Mouse (Mus musculus) G1E-ER4 (cell line): Measurements from ENCODE around the gene Btn2a2. TPM values are rescaled to one million over a fixed set of nuclear protein-coding genes. Genes with fewer than 3 reads are reported as not detected.

Source experiments
- GATA1 ChIP-seq: IDR thresholded peaks from one replicate; pipeline ENCODE4 v1.8.0; 2012; ENCODE audit warnings: low read length, inconsistent platforms
- polyA plus RNA-seq: library from polyadenylated mRNA; stranded (reverse); fragments of >175 nt; gene quantifications from 2 replicates; pipeline ENCODE4 v1.2.3, GENCODE M21; 2012

Gene Btn2a2
- polyA plus RNA-seq, 1 experiment = not detected

DNA sequence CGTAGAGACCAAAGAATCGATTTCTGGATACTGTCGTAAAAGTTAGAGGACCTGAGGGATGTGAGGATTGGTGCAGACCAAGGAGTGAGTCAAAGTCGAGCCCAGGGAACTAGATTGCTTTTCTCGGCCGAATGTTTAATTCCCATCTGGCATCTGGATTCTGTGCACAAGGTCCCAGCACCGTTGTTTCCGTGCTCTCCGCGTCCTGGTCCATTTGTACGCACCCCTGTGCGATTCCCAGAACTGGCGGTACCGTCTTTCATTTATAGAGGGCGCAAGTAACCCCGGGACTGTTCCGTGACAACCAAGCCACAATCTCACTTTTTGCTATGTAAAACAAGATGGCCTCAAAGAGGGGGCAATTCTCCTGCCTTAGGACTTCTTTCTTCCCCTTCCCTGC lies 57.9 kb downstream of the Btn2a2 start:
- no peak for TF ChIP-seq GATA1

- no peak for TF ChIP-seq GATA1
Measured at GRCm38 (mm10) chr13:23429771-23430380, 58.8 kb downstream of the Btn2a2 start.

DNA sequence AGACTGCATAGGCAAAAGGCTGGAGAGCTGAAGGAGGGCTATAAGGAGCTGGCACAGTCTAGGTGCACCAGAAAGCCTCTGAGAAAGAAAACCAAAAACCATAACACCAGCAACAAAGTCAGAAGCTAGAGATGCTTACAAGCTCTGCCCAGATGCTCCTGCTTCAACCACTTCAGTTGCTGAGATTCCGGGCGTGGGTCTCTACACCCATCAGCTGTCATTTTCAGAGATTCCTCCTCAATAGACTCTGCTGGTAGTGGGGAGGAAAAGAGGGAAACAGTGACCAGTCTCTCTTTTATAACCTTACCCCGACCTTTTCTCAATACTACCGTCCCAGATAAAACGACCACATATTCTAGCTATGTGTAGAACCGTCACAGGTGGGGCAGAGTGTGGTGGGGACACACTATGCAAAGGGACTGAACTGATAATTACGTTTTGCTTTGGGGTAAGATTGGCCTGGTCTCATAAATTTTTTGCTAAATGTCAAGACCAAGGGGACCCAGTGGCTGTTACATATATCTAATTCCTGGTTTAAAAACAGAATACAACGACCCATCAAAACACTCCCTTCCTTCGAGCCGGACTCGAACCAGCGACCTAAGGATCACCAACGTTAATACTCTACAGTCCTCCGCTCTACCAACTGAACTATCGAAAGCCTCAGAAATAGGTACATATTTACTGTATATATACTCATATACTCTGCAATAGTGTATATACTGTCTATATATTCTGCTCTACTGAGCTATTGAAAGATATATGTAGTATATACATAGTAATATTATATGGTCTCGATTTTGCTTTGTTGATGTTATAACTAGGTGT lies 60.3 kb downstream of the Btn2a2 start:
- no peak for TF ChIP-seq GATA1

Other genes starting within 250 kb of the Btn2a2 start
- not detected in 2 replicates for gene Vmn1r223, start 241.7 kb downstream of the Btn2a2 start, polyA plus RNA-seq
- 0.73 and 0.85 TPM in 2 replicates for gene Zfp322a, start 119.6 kb downstream of the Btn2a2 start, polyA plus RNA-seq
- gene Abt1, start 65.0 kb downstream of the Btn2a2 start, polyA plus RNA-seq = 9.3 and 9.8 TPM in 2 replicates
- gene Btn1a1, start 23.0 kb downstream of the Btn2a2 start, polyA plus RNA-seq = 2.4 and 4.2 TPM in 2 replicates
- gene Hist1h4h, start 42.2 kb upstream of the Btn2a2 start, polyA plus RNA-seq = 18.1 and 20.2 TPM in 2 replicates
- gene Hist1h2af, start 45.0 kb upstream of the Btn2a2 start, polyA plus RNA-seq = 2,691 and 3,312 TPM in 2 replicates
- 17.3 and 23.2 TPM in 2 replicates for gene Hist1h3g, start 46.6 kb upstream of the Btn2a2 start, polyA plus RNA-seq
- gene Hist1h2bh, start 54.5 kb upstream of the Btn2a2 start, polyA plus RNA-seq = 1.7 and 2.5 TPM in 2 replicates
- gene Hist1h3f, start 55.2 kb upstream of the Btn2a2 start, polyA plus RNA-seq = 5.7 and 6.3 TPM in 2 replicates
- gene Hist1h4f, start 62.8 kb upstream of the Btn2a2 start, polyA plus RNA-seq = 18.7 and 20.6 TPM in 2 replicates
- gene Hist1h1d, start 64.4 kb upstream of the Btn2a2 start, polyA plus RNA-seq = 0.81 and 0.89 TPM in 2 replicates
- 11.7 and 13.1 TPM in 2 replicates for gene Hist1h3e, start 73.5 kb upstream of the Btn2a2 start, polyA plus RNA-seq
- 18.2 and 26.0 TPM in 2 replicates for gene Hist1h2ae, start 82.4 kb upstream of the Btn2a2 start, polyA plus RNA-seq
- gene Hist1h2bg, start 82.5 kb upstream of the Btn2a2 start, polyA plus RNA-seq = 21.9 and 32.9 TPM in 2 replicates
- 8.5 and 12.9 TPM in 2 replicates for gene Hist1h2bf, start 85.3 kb upstream of the Btn2a2 start, polyA plus RNA-seq
- gene Hist1h2ad, start 85.5 kb upstream of the Btn2a2 start, polyA plus RNA-seq = 1.8 and 6.5 TPM in 2 replicates
- gene Hist1h3d, start 86.9 kb upstream of the Btn2a2 start, polyA plus RNA-seq = 3.8 and 4.0 TPM in 2 replicates
- 22.9 and 29.6 TPM in 2 replicates for gene Hist1h4d, start 92.7 kb upstream of the Btn2a2 start, polyA plus RNA-seq
- 0.92 and 1.2 TPM in 2 replicates for gene Hist1h2be, start 132.3 kb upstream of the Btn2a2 start, polyA plus RNA-seq
- 5.9 and 7.2 TPM in 2 replicates for gene Hist1h1e, start 133.7 kb upstream of the Btn2a2 start, polyA plus RNA-seq
- gene Hist1h2ac, start 195.1 kb upstream of the Btn2a2 start, polyA plus RNA-seq = 1.0 and 2.0 TPM in 2 replicates
- gene Hist1h2bc, start 195.3 kb upstream of the Btn2a2 start, polyA plus RNA-seq = 16.7 and 25.9 TPM in 2 replicates
- not detected in 2 replicates for gene Hist1h1t, start 207.0 kb upstream of the Btn2a2 start, polyA plus RNA-seq
- gene Hist1h4c, start 209.6 kb upstream of the Btn2a2 start, polyA plus RNA-seq = 4.1 and 4.5 TPM in 2 replicates
- not detected in 2 replicates for gene Hfe, start 222.0 kb upstream of the Btn2a2 start, polyA plus RNA-seq
- 32.4 and 36.9 TPM in 2 replicates for gene Hist1h1c, start 250.0 kb upstream of the Btn2a2 start, polyA plus RNA-seq